Mouse (Mus musculus) hindbrain, embryonic 12.5 days (tissue): ENCODE results near the gene Slc6a2. TPM values are rescaled to one million over a fixed set of nuclear protein-coding genes. Genes with fewer than 3 reads are reported as not detected.
A peak's percentile ranks its signal among the peaks of the same experiment; 100 is the strongest.

Experiments
- ATAC-seq: fragments of 200-750 bp; cut with Nextera tagmentation; 2 replicates; pipeline ENCODE4 v1.8.0; 2017; ENCODE audit warnings: moderate TSS enrichment; ENCODE audit not compliant: low FRiP score
- H3K27ac ChIP-seq: fragments of 300-500 bp; sonication (generic); 2 replicates; pipeline ENCODE4 v1.5.1; 2016; ENCODE audit warnings: mild to moderate bottlenecking
- H3K27me3 ChIP-seq: fragments of 300-500 bp; sonication (generic); 2 replicates; pipeline ENCODE4 v1.6.1; 2016; ENCODE audit warnings: mild to moderate bottlenecking
- H3K36me3 ChIP-seq: fragments of 300-500 bp; sonication (generic); 2 replicates; pipeline ENCODE4 v1.6.1; 2016; ENCODE audit warnings: mild to moderate bottlenecking
- H3K4me1 ChIP-seq: fragments of 300-500 bp; sonication (generic); 2 replicates; pipeline ENCODE4 v1.6.1; 2016
- H3K4me2 ChIP-seq: fragments of 300-500 bp; sonication (generic); replicated peaks from 2 replicates; pipeline ENCODE4 v1.6.1; 2016; ENCODE audit warnings: mild to moderate bottlenecking
- H3K4me3 ChIP-seq: fragments of 300-500 bp; sonication (generic); 2 replicates; pipeline ENCODE4 v1.5.1; 2016; ENCODE audit warnings: mild to moderate bottlenecking
- H3K9ac ChIP-seq: fragments of 300-500 bp; sonication (generic); 2 replicates; pipeline ENCODE4 v1.6.1; 2016; ENCODE audit warnings: mild to moderate bottlenecking, moderate library complexity
- H3K9me3 ChIP-seq: fragments of 300-500 bp; sonication (generic); replicated peaks from 2 replicates; pipeline ENCODE4 v1.6.1; 2016; ENCODE audit warnings: mild to moderate bottlenecking
- WGBS: fragments of 180-500 bp; shearing (Covaris S2); methylation state at CpG from one replicate; pipeline ENCODE4 v1.1.7; 2016; 5-methylcytosine and 5-hydroxymethylcytosine counted together
- polyA plus RNA-seq: library from polyadenylated mRNA; unstranded; fragments of >200 nt; fragmentation: Nextera tagmentation; extraction: Ambion mirVana; gene quantifications from 2 replicates; pipeline ENCODE4 v1.2.1, GENCODE M21; 2016

Gene Slc6a2
- polyA plus RNA-seq: 1.8 and 2.0 TPM in 2 replicates

DNA sequence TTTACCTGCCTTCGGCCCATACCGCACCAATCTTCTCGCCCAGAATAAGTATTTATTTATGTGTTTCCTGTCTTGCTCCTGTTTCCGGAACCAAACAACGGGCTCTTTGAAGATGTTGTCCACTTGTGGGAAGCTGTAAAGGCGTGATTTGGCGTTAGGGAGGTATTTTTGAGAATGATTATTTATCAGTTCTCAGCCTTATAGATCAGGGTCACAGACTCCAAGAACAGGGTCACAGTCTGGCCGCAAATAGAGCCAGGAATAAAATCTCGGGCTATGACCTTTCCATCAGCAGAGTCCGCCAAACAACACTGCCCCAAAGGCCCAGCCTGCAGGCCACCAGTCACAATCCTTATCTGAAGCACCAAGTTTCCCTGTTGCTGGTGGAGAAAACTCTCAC lies at the start of gene Slc6a2:
Slc6a2 (plus strand) TSS at position 301 of the 400 bp plus-strand sequence.
- no peak within 1 kb of the TSS for H3K27ac ChIP-seq
- H3K4me3 ChIP-seq: peak within 1 kb of the TSS; percentile 43
- no peaks in the 10 kb centered on the region for H3K36me3 ChIP-seq
- WGBS: 72% methylated on average over 10 of the region's 10 CpGs
- ATAC-seq: no peak
- no peaks in the 10 kb centered on the region for H3K9me3 ChIP-seq
- H3K27me3 ChIP-seq: peaks cover 58% of the 10 kb centered on the region
- peak within 1 kb of the TSS; percentile 85 for H3K4me2 ChIP-seq
- H3K4me1 ChIP-seq: peaks cover 12% of the 10 kb centered on the region
- peak within 1 kb of the TSS; percentile 52 for H3K9ac ChIP-seq

DNA sequence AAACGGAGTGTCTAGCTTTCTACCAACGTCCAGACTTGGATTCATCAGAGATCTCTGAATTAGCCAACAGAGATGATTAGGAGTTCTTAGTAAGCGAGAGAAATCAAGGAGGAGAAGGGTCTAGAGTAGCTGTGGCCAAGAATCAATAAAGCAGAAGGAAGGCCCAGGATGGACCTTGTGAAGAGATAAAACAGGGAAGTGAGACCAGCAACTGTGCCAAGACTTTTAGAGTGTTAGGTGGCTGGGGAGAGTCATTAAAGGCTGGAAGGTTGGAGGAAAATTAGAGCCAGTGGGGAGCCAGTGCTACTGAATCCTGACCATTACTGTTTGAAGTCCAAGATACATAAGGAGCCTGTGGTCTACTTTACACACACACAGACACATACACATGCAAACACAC lies 48.4 kb upstream of the Slc6a2 start:
- no peaks in the 10 kb centered on the region for H3K36me3 ChIP-seq
- H3K9ac ChIP-seq: no peak overlapping the region
- no peak overlapping the region for H3K4me2 ChIP-seq
- 86% methylated on average over 3 of the region's 3 CpGs for WGBS
- no peak for ATAC-seq
- no peaks in the 10 kb centered on the region for H3K9me3 ChIP-seq
- no peak overlapping the region for H3K4me3 ChIP-seq
- H3K4me1 ChIP-seq: no peaks in the 10 kb centered on the region
- no peaks in the 10 kb centered on the region for H3K27me3 ChIP-seq
- no peak overlapping the region for H3K27ac ChIP-seq

DNA sequence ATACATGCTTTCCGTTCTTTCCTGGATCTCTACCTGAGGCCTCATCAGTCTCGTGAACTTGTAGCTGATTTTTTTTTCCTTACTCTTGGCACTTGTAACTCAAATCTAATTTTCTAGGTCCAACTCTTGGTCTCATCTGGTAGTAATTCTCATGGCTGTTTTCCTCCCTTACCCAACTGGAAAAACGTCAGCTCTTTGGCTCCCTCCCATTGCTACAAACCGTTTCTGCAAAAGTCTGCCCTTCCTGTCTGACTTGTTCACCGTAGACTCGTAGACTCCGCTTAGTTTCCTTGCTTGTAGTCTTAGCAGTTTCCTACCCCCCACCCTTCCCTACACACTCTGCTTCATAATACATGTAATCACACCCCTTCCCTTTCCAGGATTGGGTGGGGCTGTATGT lies 46.5 kb upstream of the Slc6a2 start:
- no peak for ATAC-seq
- Histone ChIP-seq H3K4me3 (no peak overlapping the region), H3K36me3 (no peaks in the 10 kb centered on the region), H3K4me1 (no peaks in the 10 kb centered on the region), H3K4me2 (no peak overlapping the region), H3K9me3 (no peaks in the 10 kb centered on the region), H3K27me3 (no peaks in the 10 kb centered on the region), H3K27ac (no peak overlapping the region), H3K9ac (no peak overlapping the region)
- 83% methylated on average over 7 of the region's 7 CpGs for WGBS

DNA sequence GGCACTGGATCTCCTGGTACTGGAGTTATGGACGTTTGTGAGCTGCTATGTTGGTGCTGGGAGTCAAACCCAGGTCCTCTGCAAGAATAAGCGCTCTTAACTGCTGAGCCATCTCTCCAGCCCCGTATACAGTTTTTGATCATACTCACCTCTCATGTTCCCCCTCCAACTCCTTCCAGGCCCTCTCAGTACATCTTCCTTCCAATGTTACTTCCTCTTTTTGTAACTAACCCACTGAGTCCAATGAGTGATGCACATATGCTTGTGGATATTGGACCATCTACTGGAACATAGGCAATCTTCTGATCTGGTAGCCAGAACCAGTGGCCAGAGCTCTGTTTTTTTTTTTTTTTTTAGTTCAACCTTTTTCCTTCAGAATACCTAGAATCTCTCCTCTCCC lies 43.8 kb upstream of the Slc6a2 start:
- Histone ChIP-seq H3K27me3 (no peaks in the 10 kb centered on the region), H3K4me3 (no peak overlapping the region), H3K4me2 (no peak overlapping the region), H3K27ac (no peak overlapping the region), H3K9me3 (no peaks in the 10 kb centered on the region), H3K36me3 (no peaks in the 10 kb centered on the region), H3K9ac (no peak overlapping the region), H3K4me1 (no peaks in the 10 kb centered on the region)
- 83% methylated on average over 3 of the region's 3 CpGs for WGBS
- ATAC-seq: no peak

DNA sequence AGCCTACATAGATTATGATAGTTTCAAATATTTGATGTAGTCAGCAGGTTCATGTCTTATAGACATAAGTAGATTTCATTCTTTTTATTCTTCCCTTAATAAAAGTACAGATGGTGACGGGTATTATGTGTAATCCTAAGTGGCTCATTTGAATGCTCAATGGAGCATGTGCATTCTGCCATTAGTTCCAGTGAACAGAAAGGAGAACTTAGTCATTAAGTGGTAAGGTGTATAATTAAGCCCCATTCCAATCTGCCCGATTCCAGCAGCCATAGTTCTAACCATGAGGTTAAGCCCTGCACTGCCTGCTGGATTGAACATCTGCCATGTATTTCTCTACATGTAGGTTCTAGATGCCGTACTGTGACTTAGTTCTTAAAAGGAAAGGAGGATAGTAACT lies 38.1 kb upstream of the Slc6a2 start:
- Histone ChIP-seq H3K36me3 (no peaks in the 10 kb centered on the region), H3K4me1 (no peaks in the 10 kb centered on the region), H3K9me3 (no peaks in the 10 kb centered on the region), H3K4me2 (no peak overlapping the region), H3K4me3 (no peak overlapping the region), H3K27ac (no peak overlapping the region), H3K27me3 (no peaks in the 10 kb centered on the region), H3K9ac (no peak overlapping the region)
- WGBS: 83% methylated on average over 3 of the region's 3 CpGs
- no peak for ATAC-seq

DNA sequence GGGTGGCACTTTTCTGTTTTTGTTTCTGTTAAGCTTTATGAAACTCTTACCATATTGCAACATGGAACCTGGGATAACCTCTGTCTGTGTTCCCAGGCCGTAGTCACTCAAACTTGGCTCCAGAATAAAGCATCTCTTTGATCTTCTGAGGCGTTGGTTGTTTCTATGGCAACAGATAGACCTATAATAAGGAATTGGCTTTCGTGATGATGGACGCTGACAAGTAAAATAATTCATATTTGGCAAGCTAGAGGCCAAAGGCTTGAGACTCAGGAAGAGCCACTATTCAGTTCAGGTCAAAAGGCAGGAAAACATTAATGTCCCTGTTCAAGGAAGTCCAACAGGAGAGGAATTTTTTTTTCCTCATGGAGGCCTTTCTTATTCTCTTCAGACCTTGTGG lies 30.9 kb upstream of the Slc6a2 start:
- Histone ChIP-seq H3K36me3 (no peaks in the 10 kb centered on the region), H3K9ac (no peak overlapping the region), H3K4me1 (no peaks in the 10 kb centered on the region), H3K4me2 (no peak overlapping the region), H3K9me3 (no peaks in the 10 kb centered on the region), H3K27me3 (no peaks in the 10 kb centered on the region), H3K4me3 (no peak overlapping the region), H3K27ac (no peak overlapping the region)
- ATAC-seq: no peak
- WGBS: 75% methylated on average over 4 of the region's 4 CpGs

DNA sequence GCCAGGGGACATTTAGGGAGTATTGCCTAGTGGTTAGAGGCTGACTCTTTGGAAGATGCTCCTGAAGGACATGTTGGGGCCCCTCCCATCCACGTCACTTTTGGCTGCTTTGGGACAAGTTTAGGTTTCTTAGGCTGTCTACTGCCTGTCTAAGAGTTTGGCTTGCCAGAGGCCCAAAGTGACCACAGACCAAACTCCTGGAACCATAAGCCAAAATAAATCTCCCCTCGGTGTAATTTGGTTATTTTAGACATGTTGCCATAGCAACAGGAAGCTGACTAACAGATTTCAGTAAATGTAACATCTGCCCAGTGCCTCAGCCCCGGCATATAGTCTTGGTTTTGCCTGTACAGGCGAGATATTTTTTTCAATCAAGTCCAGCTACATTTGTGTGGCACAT lies 21.8 kb upstream of the Slc6a2 start:
- no peak overlapping the region for H3K4me2 ChIP-seq
- H3K4me1 ChIP-seq: no peaks in the 10 kb centered on the region
- H3K9ac ChIP-seq: no peak overlapping the region
- H3K4me3 ChIP-seq: no peak overlapping the region
- no peaks in the 10 kb centered on the region for H3K36me3 ChIP-seq
- ATAC-seq: no peak
- WGBS: 81% methylated on average over 4 of the region's 4 CpGs
- no peaks in the 10 kb centered on the region for H3K9me3 ChIP-seq
- no peak overlapping the region for H3K27ac ChIP-seq
- no peaks in the 10 kb centered on the region for H3K27me3 ChIP-seq

DNA sequence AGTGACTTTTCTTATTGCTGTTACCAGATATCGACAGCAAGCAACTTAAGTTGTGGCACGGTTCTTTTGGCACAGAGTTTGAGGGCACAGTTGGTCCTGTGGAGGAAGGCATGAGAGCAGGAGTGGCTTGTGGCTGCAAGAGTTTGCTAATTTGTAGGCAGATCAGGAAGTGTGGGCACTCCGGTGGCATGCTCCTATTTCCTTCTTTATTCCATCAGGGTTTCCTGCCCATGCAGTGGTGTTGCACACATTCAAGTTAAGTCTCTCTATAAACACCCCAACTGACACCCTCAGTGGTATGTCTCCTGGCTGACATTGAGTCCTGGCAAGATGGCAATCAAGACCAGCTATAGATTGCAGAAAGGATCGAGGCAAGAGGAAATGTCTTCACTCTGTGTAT lies 10.8 kb upstream of the Slc6a2 start:
- H3K4me1 ChIP-seq: no peaks in the 10 kb centered on the region
- no peak for ATAC-seq

DNA sequence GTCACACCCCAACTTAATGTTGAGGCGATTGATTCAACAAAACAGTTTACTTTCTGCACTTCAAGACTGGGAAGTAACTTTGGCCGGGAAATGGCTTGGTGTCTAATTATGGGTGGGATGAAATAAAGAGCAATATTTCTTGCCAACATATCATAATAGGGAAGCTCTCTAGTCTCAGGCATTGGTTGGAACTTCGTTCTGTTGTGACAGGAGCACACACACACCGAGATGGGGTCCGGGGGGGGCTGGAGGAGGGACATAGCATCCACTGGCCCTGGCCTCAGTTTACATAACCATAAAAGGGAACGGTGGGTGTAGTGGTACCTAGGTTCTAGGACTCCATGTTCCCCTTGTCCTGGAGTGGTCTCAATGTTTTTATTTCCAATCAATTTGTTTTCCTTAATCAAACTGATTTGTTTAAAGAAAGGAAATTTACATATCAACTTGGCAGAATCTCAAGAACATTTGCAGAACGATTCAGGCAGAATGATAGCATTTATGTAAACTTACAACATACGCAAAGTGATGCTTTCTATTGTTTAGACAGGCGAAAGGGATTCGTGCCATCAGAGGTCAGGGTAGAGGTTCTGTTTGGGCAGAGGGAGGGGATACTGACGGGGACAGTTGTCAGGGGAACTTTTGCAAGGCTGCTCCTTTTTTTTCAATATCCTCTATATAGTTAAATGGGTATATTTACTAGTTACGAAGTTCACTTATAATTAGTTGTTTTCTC lies 9.1 kb upstream of the Slc6a2 start:
- Histone ChIP-seq H3K27me3 (no peaks in the 10 kb centered on the region), H3K36me3 (no peaks in the 10 kb centered on the region), H3K27ac (no peak overlapping the region), H3K4me1 (no peaks in the 10 kb centered on the region), H3K4me3 (no peak overlapping the region), H3K9ac (no peak overlapping the region), H3K9me3 (no peaks in the 10 kb centered on the region), H3K4me2 (no peak overlapping the region)
- ATAC-seq: no peak
- WGBS: 77% methylated on average over 12 of the region's 12 CpGs

More for the DNA sequence above, 10.8 kb upstream of the Slc6a2 start:
- Histone ChIP-seq H3K36me3 (no peaks in the 10 kb centered on the region), H3K9ac (no peak overlapping the region), H3K9me3 (no peaks in the 10 kb centered on the region), H3K4me2 (no peak overlapping the region), H3K27me3 (no peaks in the 10 kb centered on the region), H3K4me3 (no peak overlapping the region), H3K27ac (no peak overlapping the region)
- 92% methylated on average over 4 of the region's 4 CpGs for WGBS

DNA sequence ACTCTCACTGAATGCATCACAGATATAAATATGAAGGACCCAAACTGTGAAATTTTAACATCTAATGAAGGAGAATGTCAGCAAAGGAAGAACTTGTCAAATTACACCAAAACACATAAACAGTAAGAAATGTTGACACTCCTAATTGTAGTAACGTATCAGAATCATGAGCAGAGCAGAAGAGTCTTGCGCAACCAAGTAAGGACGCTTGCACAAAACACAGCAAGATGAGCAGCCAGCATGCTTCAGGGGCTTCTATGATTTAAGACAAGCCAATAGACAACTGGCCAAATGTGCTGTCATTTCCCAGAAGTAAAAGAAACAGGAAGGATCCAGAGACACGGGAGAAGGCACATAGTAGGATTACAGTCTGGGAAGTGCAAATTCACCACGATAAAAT lies 5.8 kb upstream of the Slc6a2 start:
- Histone ChIP-seq H3K9me3 (no peaks in the 10 kb centered on the region), H3K4me1 (no peaks in the 10 kb centered on the region), H3K9ac (no peak overlapping the region), H3K4me2 (no peak overlapping the region), H3K36me3 (no peaks in the 10 kb centered on the region), H3K27me3 (peaks cover 13% of the 10 kb centered on the region; the same call in 1 of the 2 replicates), H3K27ac (no peak overlapping the region), H3K4me3 (no peak overlapping the region)
- no peak for ATAC-seq
- 86% methylated on average over 5 of the region's 5 CpGs for whole genome bisulfite sequencing

DNA sequence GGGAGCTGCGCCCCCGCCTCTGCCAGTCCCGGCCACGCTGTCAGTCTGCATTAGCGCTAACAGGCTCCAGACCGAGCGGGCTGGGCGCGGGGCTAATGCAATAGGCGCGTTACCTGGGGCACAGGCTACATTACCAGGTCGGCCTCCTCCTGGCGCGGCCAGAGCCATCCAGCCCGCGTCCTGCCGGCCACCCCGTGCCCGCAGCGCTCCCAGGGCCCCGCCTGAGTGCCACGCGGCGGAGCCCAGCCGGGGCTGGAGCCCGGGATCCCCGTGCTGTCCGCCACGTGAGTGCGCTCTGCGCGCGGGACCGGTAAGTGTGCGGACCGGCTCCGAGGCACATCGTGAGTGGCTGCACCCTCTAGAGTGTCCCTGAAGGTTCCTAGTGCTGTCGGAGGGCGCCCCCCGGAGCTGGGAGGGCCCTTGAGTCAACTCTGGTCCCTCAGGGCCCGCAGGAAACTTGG lies 602 bp downstream of the Slc6a2 start:
- whole genome bisulfite sequencing: 1% methylated on average over 42 of the region's 42 CpGs
- Histone ChIP-seq H3K9me3 (no peaks in the 10 kb centered on the region), H3K27ac (no peak overlapping the region), H3K9ac (peak overlapping the region; percentile 52), H3K4me3 (peak overlapping the region; percentile 43), H3K27me3 (peaks cover 58% of the 10 kb centered on the region), H3K4me1 (peaks cover 12% of the 10 kb centered on the region), H3K36me3 (no peaks in the 10 kb centered on the region), H3K4me2 (peak overlapping the region; percentile 85)
- peak; percentile 38; the same call in 1 of the 2 replicates for ATAC-seq

DNA sequence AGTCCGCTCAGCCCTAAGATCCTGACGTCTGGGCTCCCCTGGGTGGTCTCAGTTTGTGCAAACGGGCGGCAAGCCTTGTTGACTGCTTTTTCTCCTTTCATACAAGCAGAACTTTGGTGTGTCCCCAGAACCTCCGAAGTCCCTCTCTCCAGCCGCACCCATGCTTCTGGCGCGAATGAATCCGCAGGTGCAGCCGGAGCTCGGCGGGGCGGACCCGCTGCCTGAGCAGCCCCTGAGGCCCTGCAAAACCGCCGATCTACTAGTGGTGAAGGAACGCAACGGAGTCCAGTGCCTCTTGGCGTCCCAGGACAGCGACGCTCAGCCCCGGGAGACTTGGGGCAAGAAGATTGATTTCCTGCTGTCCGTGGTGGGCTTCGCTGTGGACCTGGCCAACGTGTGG lies 1.2 kb downstream of the Slc6a2 start:
- Histone ChIP-seq H3K27ac (no peak overlapping the region), H3K27me3 (peaks cover 58% of the 10 kb centered on the region), H3K9me3 (no peaks in the 10 kb centered on the region), H3K4me1 (peaks cover 12% of the 10 kb centered on the region), H3K4me3 (peak overlapping the region; percentile 43), H3K9ac (no peak overlapping the region), H3K4me2 (peak overlapping the region; percentile 85), H3K36me3 (no peaks in the 10 kb centered on the region)
- WGBS: 3% methylated on average over 25 of the region's 25 CpGs
- peak; percentile 4; the same call in 1 of the 2 replicates for ATAC-seq

DNA sequence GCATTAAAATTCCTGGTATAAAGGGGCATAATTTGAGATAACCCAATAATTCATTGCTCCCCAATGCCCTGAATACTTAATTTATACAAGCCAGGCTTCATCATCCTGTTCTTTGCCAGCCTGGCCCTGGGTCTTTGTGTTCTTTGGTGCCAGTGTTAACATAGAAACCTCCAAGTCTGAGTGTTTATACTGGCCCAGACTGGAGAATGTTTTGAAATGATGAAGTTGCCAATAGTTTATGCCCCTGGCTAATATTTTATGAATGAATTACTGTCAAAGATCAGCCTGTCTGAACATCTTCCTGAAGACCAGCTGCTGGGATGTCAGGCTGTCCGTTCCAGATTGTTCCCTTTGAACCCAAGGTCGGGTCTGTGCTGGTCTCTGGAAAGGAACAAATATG lies 4.7 kb downstream of the Slc6a2 start:
- H3K36me3 ChIP-seq: no peaks in the 10 kb centered on the region
- no peak for ATAC-seq
- peaks cover 12% of the 10 kb centered on the region for H3K4me1 ChIP-seq
- 68% methylated on average over 2 of the region's 2 CpGs for WGBS
- no peak overlapping the region for H3K4me2 ChIP-seq
- H3K27ac ChIP-seq: no peak overlapping the region
- H3K4me3 ChIP-seq: no peak overlapping the region
- H3K27me3 ChIP-seq: peaks cover 40% of the 10 kb centered on the region
- H3K9ac ChIP-seq: no peak overlapping the region
- no peaks in the 10 kb centered on the region for H3K9me3 ChIP-seq
